Mouse (Mus musculus) embryonic facial prominence, embryonic 11.5 days (tissue): ENCODE measurements at regions not wholly inside any gene's neighbourhood (a gene's known extent, or its start where the extent isn't known, plus 50 kb on each side); places are given as distances from the start of the nearest gene placed in this dataset.
A peak's percentile ranks its signal among the peaks of the same experiment; 100 is the strongest.

Experiments
- ATAC-seq: fragments of 200-750 bp; cut with Nextera tagmentation; replicated peaks from 2 replicates; pipeline ENCODE4 v1.8.0; 2017; ENCODE audit warnings: low read depth; ENCODE audit not compliant: insufficient number of reproducible peaks, low FRiP score, low TSS enrichment
- DNase-seq: peaks from one replicate; pipeline ENCODE4 v3.0.0-alpha.2; 2015; ENCODE audit warnings: low spot score
- H3K27ac ChIP-seq: fragments of 300-500 bp; sonication (generic); replicated peaks from 2 replicates; pipeline ENCODE4 v1.5.1; 2014; ENCODE audit warnings: mild to moderate bottlenecking, low read depth, low read length, control low read depth
- H3K27me3 ChIP-seq: fragments of 300-500 bp; sonication (generic); 2 replicates; pipeline ENCODE4 v1.6.1; 2014; ENCODE audit warnings: mild to moderate bottlenecking, low read length, moderate library complexity, mixed read lengths; ENCODE audit not compliant: control insufficient read depth, insufficient read depth
- H3K36me3 ChIP-seq: fragments of 300-500 bp; sonication (generic); replicated peaks from 2 replicates; pipeline ENCODE4 v1.6.1; 2014; ENCODE audit warnings: low read depth, mild to moderate bottlenecking, low read length, moderate library complexity, mixed read lengths; ENCODE audit not compliant: control insufficient read depth, insufficient read depth
- H3K4me1 ChIP-seq: fragments of 300-500 bp; sonication (generic); 2 replicates; pipeline ENCODE4 v1.6.1; 2014; ENCODE audit warnings: low read length, mixed read lengths; ENCODE audit not compliant: control insufficient read depth, insufficient read depth
- H3K4me2 ChIP-seq: fragments of 300-500 bp; sonication (generic); 2 replicates; pipeline ENCODE4 v1.6.1; 2014; ENCODE audit warnings: low read depth, mild to moderate bottlenecking, control low read depth, low read length, moderate library complexity
- H3K4me3 ChIP-seq: fragments of 300-500 bp; sonication (generic); 2 replicates; pipeline ENCODE4 v1.5.1; 2014; ENCODE audit warnings: low read depth, low read length, control low read depth
- H3K9ac ChIP-seq: fragments of 300-500 bp; sonication (generic); replicated peaks from 2 replicates; pipeline ENCODE4 v1.6.1; 2014; ENCODE audit warnings: mild to moderate bottlenecking, control low read depth, low read length
- H3K9me3 ChIP-seq: fragments of 300-500 bp; sonication (generic); replicated peaks from 2 replicates; pipeline ENCODE4 v1.6.1; 2016; ENCODE audit warnings: mild to moderate bottlenecking, low read length, inconsistent platforms, mixed read lengths; ENCODE audit not compliant: control insufficient read depth
- WGBS: fragments of 180-500 bp; shearing (Covaris S2); extraction: QIAGEN DNeasy Blood & Tissue Kit; methylation state at CpG from one replicate; pipeline ENCODE4 v1.1.7; 2014; 5-methylcytosine and 5-hydroxymethylcytosine counted together

- H3K4me2 ChIP-seq: no peak overlapping the region
- DNase-seq (no peak), ATAC-seq (no peak)
- no peaks in the 10 kb centered on the region for H3K4me1 ChIP-seq
- no peak overlapping the region for H3K27ac ChIP-seq
- no peaks in the 10 kb centered on the region for H3K36me3 ChIP-seq
- WGBS: 88% methylated on average over 2 of the region's 2 CpGs
- no peak overlapping the region for H3K4me3 ChIP-seq
- H3K9ac ChIP-seq: no peak overlapping the region
- no peaks in the 10 kb centered on the region for H3K9me3 ChIP-seq
- H3K27me3 ChIP-seq: no peaks in the 10 kb centered on the region
Measured at GRCm38 (mm10) chr3:46225018-46225417, 223.0 kb downstream of the Pabpc4l start.

DNA sequence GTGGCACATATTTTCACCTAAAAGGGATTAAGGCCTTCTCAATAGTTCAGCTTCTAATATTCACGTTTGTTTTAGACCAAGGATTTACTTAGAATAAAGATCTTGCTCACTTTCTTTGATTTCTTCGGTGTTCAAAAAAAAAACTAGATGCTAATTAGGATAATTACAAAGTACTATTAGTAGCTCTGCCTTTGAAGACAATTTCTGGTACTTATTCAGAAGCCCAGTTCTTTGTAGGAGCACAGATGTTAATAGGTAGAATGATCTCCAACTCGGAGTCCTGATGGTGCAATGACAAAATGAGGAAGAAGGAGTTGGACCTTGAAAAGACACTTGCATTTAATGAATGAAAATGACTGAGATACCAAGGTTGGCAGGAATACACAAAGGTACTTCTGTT, 242.3 kb downstream of the Pabpc4l start:
- no peaks in the 10 kb centered on the region for H3K36me3 ChIP-seq
- H3K27ac ChIP-seq: no peak overlapping the region
- DNase-seq (no peak), ATAC-seq (no peak)
- H3K4me1 ChIP-seq: no peaks in the 10 kb centered on the region
- WGBS: 72% methylated on average over 3 of the region's 3 CpGs
- no peak overlapping the region for H3K9ac ChIP-seq
- no peaks in the 10 kb centered on the region for H3K27me3 ChIP-seq
- no peak overlapping the region for H3K4me2 ChIP-seq
- no peaks in the 10 kb centered on the region for H3K9me3 ChIP-seq
- H3K4me3 ChIP-seq: no peak overlapping the region

DNA sequence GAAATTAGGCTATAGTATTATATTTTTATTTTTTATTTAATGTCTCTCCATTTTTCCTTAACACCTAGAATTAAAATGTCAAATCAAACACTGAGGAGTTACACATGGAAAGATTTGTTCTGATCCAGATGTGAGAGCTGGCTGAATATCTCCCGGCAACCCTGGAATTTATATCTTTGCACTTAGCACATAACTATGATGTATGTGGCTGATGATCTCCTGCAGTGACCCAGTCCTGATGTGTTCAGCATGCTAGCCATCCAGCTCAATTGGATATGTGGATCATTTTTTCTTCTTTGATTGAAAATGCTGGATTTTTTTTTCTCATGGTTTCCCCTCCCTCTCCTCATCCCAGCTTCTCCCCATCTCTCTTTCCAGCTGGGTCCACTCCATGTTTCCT, 252.8 kb downstream of the Pabpc4l start:
- Histone ChIP-seq H3K36me3 (no peaks in the 10 kb centered on the region), H3K4me2 (no peak overlapping the region), H3K27me3 (no peaks in the 10 kb centered on the region), H3K9ac (no peak overlapping the region), H3K9me3 (no peaks in the 10 kb centered on the region), H3K27ac (no peak overlapping the region), H3K4me3 (no peak overlapping the region), H3K4me1 (no peaks in the 10 kb centered on the region)
- ATAC-seq (no peak), DNase-seq (no peak)
- 77% methylated on average over 1 of the region's 1 CpGs for WGBS

DNA sequence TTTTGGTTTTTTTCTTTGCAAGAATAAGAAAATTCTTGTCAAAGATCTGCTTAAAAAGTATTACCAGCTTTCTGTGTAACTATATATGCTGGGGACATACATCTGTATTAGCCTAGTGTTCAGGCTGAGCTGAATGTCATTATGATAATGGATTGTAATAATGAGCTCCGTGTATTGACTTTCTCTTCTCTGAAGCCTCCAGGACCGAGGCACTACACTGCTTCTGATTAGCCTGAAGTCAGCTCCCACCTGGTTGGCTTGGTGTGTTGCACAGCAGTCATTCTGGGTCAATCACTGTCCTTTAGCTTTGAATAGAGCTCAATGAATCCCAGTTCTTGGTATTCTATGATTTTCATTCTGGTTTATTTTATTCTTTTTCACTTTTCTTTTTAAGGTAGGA, 253.3 kb downstream of the Pabpc4l start:
- H3K4me1 ChIP-seq: no peaks in the 10 kb centered on the region
- no peak overlapping the region for H3K4me3 ChIP-seq
- no peaks in the 10 kb centered on the region for H3K9me3 ChIP-seq
- no peak overlapping the region for H3K9ac ChIP-seq
- ATAC-seq: no peak
- 43% methylated on average over 2 of the region's 2 CpGs for WGBS
- no peak overlapping the region for H3K27ac ChIP-seq
- H3K4me2 ChIP-seq: no peak overlapping the region
- H3K36me3 ChIP-seq: no peaks in the 10 kb centered on the region
- H3K27me3 ChIP-seq: no peaks in the 10 kb centered on the region
- DNase-seq: peak; percentile 2

- Histone ChIP-seq H3K4me3 (no peak overlapping the region), H3K4me2 (no peak overlapping the region), H3K4me1 (no peaks in the 10 kb centered on the region), H3K27ac (no peak overlapping the region), H3K36me3 (no peaks in the 10 kb centered on the region), H3K27me3 (no peaks in the 10 kb centered on the region), H3K9ac (no peak overlapping the region), H3K9me3 (no peaks in the 10 kb centered on the region)
- no peak for DNase-seq
- no peak for ATAC-seq
- 88% methylated on average over 3 of the region's 3 CpGs for WGBS
Measured at GRCm38 (mm10) chr3:46174486-46174885, 273.5 kb downstream of the Pabpc4l start.

DNA sequence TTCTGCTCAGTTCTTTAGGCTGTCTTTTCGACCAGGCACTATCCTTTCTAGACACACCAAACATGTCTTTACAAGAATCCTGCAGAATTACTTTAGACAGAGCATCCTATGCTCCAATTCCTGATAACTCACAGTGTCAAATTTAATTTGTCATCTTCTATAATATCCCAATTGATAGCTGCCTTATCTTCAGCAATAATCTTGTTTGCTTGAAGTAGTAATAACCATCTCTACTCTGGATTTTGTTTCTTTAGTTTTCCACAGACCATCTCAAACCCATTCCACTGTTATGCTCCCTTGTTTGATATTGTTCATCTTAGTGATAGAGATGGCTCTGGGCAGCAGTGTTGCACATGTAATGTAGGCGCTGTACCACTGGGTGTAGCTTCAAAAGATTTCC, 297.6 kb downstream of the Pabpc4l start:
- Histone ChIP-seq H3K27ac (no peak overlapping the region), H3K9ac (no peak overlapping the region)
- WGBS: 83% methylated on average over 2 of the region's 2 CpGs

More for the DNA sequence above, 297.6 kb downstream of the Pabpc4l start:
- H3K36me3 ChIP-seq: no peaks in the 10 kb centered on the region
- H3K4me3 ChIP-seq: no peak overlapping the region
- H3K4me2 ChIP-seq: no peak overlapping the region
- no peak for ATAC-seq
- no peaks in the 10 kb centered on the region for H3K27me3 ChIP-seq
- H3K9me3 ChIP-seq: no peaks in the 10 kb centered on the region
- H3K4me1 ChIP-seq: no peaks in the 10 kb centered on the region
- DNase-seq: no peak
